Mouse (Mus musculus) adrenal gland, postnatal 36 days (tissue): ENCODE measurements around the gene Pcbp2. TPM values are rescaled to one million over a fixed set of nuclear protein-coding genes. Genes with fewer than 3 reads are reported as not detected.

Source experiments
- DNase-seq, 2 experiments: peaks; one replicate each; pipeline ENCODE4 v3.0.0; 2021; ENCODE audit warnings: mixed read lengths in 1 of 2
- total RNA-seq, 2 experiments: library from RNA; stranded (reverse); gene quantifications; 2 replicates each; pipeline ENCODE4 v1.2.3; 2021

Pcbp2 gene
- total RNA-seq, 2 experiments from 2014 or later, result 724 to 759 TPM

GRCm38 (mm10) chr15:102506464-102506830, 36.1 kb downstream of the Pcbp2 start:
- no peak for DNase-seq

DNA sequence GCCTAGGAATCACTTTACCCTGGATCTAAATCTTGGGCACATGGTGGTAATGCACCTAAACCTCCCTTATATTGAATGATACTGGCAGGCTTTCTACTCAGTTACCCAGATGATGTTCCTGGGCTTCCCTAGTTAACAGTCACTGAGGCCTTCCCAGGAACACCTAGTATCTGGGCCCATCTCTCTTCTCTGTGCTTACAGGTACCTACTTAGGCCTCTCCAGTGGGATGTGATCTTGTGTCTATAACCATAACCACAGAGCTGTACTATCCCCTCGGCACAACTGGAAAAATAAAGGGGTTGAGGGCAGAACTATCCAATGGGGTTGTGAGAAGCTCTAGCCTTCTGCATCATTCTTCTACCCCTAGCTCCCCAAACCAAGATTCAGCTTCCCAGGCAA, 36.5 kb downstream of the Pcbp2 start:
- DNase-seq, result no peak

DNA sequence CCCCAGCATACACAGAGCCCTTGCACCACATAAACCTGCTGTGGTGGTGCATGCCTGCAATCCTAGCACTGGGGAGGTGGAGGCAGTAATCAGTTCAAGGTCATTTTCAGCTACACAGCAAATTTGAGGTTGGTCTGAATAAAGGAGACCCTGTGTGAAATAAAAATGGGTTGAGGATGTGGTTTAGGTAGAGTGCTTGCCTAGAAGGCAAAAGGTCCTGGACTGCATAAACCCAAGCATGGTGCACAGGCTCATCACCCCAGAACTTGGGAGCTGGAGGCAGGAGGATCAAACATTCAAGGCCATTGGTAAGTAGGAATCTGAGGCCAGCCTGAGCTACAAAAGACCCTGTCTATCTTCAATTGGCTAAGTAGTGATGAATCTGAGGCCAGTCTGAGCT, 37.2 kb downstream of the Pcbp2 start:
- no peak for DNase-seq

DNA sequence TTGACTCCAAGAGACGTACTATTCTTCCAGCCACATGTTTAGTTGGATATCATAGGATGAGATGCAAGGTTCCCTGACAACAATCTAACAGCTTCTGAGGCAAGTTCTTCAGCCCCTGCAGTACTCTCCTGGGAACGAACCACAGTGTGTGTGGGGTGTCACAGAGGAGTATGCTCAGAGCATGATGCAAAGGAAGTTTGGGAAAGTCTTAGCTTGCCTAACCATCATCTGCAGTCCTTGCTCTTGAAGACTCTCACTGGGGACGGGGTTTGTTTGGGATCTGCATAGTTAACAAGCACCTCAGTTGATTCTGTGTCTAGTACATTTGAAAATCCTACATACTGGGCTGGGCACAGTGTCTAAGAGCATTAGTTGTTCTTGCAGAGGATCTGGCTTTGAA, 38.0 kb downstream of the Pcbp2 start:
- no peak for DNase-seq

- no peak for DNase-seq
These were observed 39.8 kb downstream of the Pcbp2 start for GRCm38 (mm10) chr15:102510110-102510509.

DNA sequence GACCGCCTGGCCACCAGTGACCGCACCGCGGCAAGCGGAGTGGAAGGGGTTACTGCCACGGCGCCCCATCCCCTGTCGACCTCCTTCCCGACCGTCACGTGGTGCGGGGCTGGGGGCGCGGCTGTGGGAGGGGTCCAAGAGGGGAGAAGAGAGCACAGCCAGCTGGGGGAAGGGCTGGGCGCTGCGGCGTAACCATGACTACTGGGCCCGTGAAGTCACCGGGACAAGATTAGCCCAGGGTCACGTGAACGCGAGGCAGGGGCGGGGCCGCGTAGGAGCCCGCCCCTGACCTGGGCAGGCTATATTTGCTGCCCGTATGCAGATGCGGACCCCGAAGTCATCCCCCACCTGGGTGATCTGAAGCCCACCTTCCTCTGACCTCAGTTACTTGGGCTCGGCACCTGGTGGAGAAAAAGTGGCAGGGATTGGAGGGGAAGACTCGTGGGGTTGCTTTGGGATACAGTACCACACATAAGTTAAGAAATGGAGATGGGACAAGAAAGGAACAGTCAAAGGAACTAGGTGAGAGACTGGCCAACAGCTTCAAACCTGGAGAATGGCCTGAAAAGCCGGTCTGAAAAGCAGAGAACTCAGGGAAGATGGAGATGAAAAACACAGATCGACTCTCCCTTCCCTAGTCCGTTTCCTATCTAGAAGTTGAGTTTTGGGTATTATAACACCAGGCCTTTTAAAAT, 40.4 kb downstream of the Pcbp2 start:
- DNase-seq, result peak; percentile 90 to 94

GRCm38 (mm10) chr15:102511285-102511833, 41.0 kb downstream of the Pcbp2 start:
- no peak for DNase-seq

DNA sequence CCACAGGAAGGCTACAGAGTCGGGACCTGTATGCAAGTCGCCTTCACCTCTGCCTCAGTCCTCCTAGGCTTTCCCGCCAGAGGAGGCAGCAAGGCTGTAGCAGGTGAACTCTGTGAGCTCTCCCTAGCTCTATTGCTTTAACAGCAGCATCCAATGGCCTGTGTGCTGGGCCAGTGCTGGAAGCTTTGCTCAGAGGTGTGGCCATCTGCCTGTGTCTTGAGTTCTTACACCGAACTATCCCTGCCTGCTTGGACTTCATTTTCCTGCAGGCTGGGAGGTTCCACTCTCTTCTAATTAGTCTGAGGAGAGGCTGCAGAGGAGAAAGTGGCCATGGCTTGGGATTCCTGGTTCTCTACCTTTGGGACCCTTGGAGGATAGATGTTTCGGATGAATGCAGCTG, 41.7 kb downstream of the Pcbp2 start:
- DNase-seq, result no peak

- DNase-seq, result no peak
These were observed 42.1 kb downstream of the Pcbp2 start for GRCm38 (mm10) chr15:102512471-102512870.

DNA sequence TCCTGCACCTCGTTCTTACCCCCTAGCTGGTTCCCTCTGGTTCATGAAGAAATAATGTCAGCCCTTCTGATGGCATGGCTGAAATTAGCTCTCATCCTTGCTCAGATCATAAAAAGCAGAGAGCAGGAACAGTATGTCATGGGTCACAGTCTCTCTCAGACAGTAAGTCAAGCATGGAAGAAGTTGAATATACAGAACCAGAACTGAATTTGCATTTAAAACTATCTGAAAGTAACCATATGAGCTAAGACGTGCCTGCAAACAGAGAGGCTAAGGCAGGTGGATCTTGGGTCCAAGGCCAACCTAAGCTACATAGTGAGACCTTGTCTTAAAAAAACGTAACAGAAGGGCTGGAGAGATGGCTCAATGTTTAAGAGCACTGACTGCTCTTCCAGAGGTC, 42.7 kb downstream of the Pcbp2 start:
- no peak for DNase-seq

DNA sequence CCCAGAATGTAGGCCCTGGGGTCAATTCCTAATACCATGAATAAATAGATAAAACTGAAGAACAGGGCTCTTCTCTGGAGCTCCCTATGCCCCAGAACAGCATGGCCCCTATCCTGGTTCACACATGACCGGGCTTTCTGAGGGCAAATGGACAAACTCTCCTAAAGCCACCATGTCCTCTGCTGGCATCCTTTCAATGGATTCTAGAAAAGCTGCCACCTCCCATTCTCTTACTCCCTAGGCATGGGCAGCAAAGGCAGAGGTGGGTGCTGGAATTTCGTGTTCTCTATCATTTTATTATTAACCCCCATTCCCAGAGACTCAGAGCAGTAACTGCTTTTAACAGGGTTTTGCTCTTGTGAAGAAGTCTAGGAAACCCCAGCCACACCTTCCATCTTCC, 44.9 kb downstream of the Pcbp2 start:
- no peak for DNase-seq

- DNase-seq, result no peak
These were observed 45.5 kb downstream of the Pcbp2 start for GRCm38 (mm10) chr15:102515791-102516190.

DNA sequence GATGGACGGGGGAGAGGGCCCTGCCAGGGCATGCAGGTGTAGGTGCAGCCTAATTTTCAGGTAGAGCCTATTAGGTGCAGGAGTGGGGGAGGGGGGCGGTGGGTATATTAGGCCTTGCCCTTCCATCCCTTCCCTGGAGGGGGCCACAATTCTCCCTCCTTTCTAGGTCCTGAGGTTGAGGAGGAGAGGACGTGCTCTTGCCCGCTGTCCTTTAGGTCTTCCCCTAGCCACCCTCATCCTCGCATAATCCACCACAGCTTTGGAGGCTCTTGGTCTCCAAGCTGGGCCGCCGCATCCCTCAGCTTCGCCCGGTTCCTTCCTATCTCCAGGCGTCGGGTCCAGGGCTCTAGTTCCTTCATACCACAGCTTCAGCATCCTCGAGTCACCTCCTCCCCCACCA, 46.0 kb downstream of the Pcbp2 start:
- DNase-seq, result no peak

GRCm38 (mm10) chr15:102516728-102517404, 46.5 kb downstream of the Pcbp2 start, which contains the start of gene Map3k12:
Gene Map3k12 (minus strand): TSS chr15:102517064.
- DNase-seq, result peak; percentile 80 to 87

DNA sequence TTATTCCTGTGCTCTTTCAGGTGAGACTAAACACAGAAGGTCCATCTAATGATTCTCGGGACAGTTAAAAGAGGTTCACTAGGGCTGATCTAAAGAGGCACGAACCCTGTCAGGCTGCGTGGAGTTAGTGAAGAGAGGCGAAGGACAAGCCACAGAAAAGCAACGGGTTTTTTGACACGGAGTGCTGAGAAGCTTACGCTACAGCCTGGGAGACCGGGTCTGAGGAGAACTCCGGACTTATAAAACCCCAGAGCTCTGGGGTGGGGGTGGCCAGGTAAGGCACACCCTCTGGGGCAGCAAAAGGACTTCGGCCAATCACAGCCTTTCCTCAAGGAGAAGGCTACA, 47.3 kb downstream of the Pcbp2 start:
- DNase-seq, result no peak

DNA sequence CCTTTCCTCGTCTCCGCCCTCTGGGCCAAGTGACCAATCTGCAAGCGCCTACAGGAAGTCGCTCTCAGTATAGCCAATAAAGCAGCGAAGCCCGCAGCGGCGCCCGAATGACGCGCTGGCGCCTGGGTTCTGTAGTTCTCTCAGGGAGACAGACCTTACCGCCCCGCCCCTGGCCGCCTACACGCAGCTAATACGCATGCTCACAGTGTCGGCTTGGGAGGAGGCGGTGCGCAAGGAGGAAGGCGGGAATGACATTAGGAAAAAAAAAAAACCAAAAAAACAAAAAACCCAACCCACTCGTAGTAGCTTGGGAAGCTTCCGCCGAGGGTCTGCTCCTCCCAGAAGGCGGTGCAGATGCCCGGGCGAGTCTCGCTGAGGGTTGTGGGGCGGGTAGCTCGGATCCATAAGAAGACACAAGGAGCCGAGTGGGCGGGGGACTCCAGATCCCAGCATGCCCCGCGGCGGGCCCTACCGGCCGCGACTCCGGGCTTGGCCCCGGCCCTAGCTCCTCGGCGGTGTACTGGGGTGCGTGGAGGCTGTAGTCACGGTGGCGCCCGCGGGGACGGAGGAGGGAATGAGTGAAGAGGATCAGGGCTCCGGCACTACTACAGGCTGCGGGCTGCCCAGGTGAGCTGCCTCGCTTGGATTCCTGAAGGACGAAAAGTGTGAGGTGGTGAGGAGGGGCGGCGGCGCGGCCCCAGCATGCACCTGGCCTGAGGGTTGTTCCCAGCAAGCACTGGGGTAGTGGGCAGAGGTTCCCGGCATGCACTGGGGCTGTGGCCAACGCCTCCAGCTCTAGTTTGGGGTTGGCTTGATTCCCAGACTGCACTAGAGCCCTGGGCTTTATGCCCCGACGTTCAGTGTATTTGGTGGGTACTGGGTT, 47.9 kb downstream of the Pcbp2 start, which contains the start of gene Tarbp2:
Tarbp2 (plus strand) TSS at position 217 of the 883 bp plus-strand sequence.
- DNase-seq, result peak; percentile 99 to 100

DNA sequence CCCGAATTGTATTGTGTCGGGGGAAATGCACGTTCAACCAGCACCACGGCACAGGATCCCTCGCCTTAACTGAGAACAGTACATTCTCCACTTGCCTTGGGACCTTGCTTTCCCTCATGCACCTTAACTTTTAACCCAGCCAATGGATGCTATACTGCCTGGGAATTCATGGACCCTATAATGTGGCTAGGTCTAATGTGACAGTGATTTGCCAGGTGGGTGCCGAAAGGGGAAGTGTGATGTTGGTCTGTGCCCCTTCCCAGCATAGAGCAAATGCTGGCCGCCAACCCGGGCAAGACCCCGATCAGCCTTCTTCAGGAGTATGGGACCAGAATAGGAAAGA, 48.5 kb downstream of the Pcbp2 start:
- DNase-seq, result no peak

- DNase-seq, result no peak
These were observed 49.1 kb downstream of the Pcbp2 start for GRCm38 (mm10) chr15:102519211-102520141.

GRCm38 (mm10) chr15:102520416-102520815, 50.1 kb downstream of the Pcbp2 start:
- DNase-seq, result no peak

GRCm38 (mm10) chr15:102521480-102521879, 51.1 kb downstream of the Pcbp2 start:
- no peak for DNase-seq

- peak; percentile 76 to 84 for DNase-seq
These were observed 54.6 kb downstream of the Pcbp2 start, which contains the start of gene Npff for GRCm38 (mm10) chr15:102524892-102525485. Gene Npff (minus strand): TSS chr15:102524942.
